Mouse (Mus musculus) Patski (cell line): ENCODE measurements around the gene Sugct. TPM values are rescaled to one million over a fixed set of nuclear protein-coding genes. Genes with fewer than 3 reads are reported as not detected.

ENCODE experiments used
- ATAC-seq: fragments of 100-300 bp; one replicate; pipeline ENCODE4 v1.8.0; 2021
- CTCF ChIA-PET: fragments of 350-600 bp; sonication (Branson Sonifier 250); formaldehyde crosslinking; loops from one replicate; lab custom pipeline; 2022; ENCODE audit warnings: inconsistent platforms; lab: Charles Lee
- POLR2A ChIA-PET: fragments of 350-600 bp; sonication (Branson Sonifier 250); formaldehyde crosslinking; loops from one replicate; lab custom pipeline; 2022; ENCODE audit warnings: antibody characterized with exemption, inconsistent platforms; lab: Charles Lee
- DNase-seq: peaks from one replicate; pipeline ENCODE4 v3.0.0-alpha.2; 2011; ENCODE audit warnings: low read depth, low spot score
- H3K27me3 ChIP-seq: fragments of 371-371 bp; one replicate; pipeline ENCODE4 v1.5.1; 2021
- CTCF ChIP-seq: fragments of 100-300 bp; IDR thresholded peaks from one replicate; pipeline ENCODE4 v1.5.1; 2021
- in situ Hi-C: fragments of 300-500 bp; cut with MboI; formaldehyde crosslinking; loops from 3 replicates; pipeline ENCODE4 v1.11.1; 2018; ENCODE audit warnings: low pct_unique_long_range_greater_than_20kb, mixed read lengths
- polyA plus RNA-seq: library from polyadenylated mRNA; unstranded; gene quantifications from one replicate; pipeline ENCODE4 v1.2.3, GENCODE M21; 2021

The Sugct gene
- polyA plus RNA-seq, 1 experiment from 2014 or later: 11.4 TPM

- ChIA-PET CTCF (no interaction called here), POLR2A (interaction anchor here (0.5 to 1.2 kb wide), 5 partner anchors 9 to 99 kb away, joined by 3 to 4 read pairs (median 3); no protein-coding TSS in a partner anchor)
- H3K27me3 ChIP-seq: no peaks in the 10 kb centered on the region
- ATAC-seq (no peak), DNase-seq (no peak)
- TF ChIP-seq CTCF: no peak
- in situ Hi-C loops: no loop called here
Measured at GRCm38 (mm10) chr13:17695898-17696580, 686 bp upstream of the Sugct start.

GRCm38 (mm10) chr13:17694414-17694813 is 939 bp downstream of the Sugct start:
- in situ Hi-C loops: no loop called here
- CTCF ChIA-PET: interaction anchor here (1.2 kb wide), 1 partner anchor 10 kb away, joined by 4 read pairs; no protein-coding TSS in a partner anchor
- no peak for DNase-seq
- no peaks in the 10 kb centered on the region for H3K27me3 ChIP-seq
- POLR2A ChIA-PET: no interaction called here
- no peak for TF ChIP-seq CTCF
- peak; percentile 41 for ATAC-seq

- in situ Hi-C loops: no loop called here
- no peak for ATAC-seq
- peak; percentile 70 for DNase-seq
- no peak for TF ChIP-seq CTCF
- POLR2A ChIA-PET: no interaction called here
- H3K27me3 ChIP-seq: no peaks in the 10 kb centered on the region
- CTCF ChIA-PET: interaction anchor here (1.2 kb wide), 1 partner anchor 11 kb away, joined by 4 read pairs; no protein-coding TSS in a partner anchor
Measured at GRCm38 (mm10) chr13:17693816-17694215, 1.5 kb downstream of the Sugct start.

- DNase-seq (no peak), ATAC-seq (no peak)
- ChIA-PET POLR2A (no interaction called here), CTCF (no interaction called here)
- H3K27me3 ChIP-seq: no peaks in the 10 kb centered on the region
- TF ChIP-seq CTCF: no peak
- in situ Hi-C loops: no loop called here
Measured at GRCm38 (mm10) chr13:17691436-17691835, 3.9 kb downstream of the Sugct start.

GRCm38 (mm10) chr13:17690686-17691085 is 4.7 kb downstream of the Sugct start:
- in situ Hi-C loops: no loop called here
- no peaks in the 10 kb centered on the region for H3K27me3 ChIP-seq
- TF ChIP-seq CTCF: no peak
- CTCF ChIA-PET: no interaction called here
- no peak for ATAC-seq
- POLR2A ChIA-PET: no interaction called here
- no peak for DNase-seq

- ATAC-seq (no peak), DNase-seq (no peak)
- H3K27me3 ChIP-seq: no peaks in the 10 kb centered on the region
- POLR2A ChIA-PET: no interaction called here
- TF ChIP-seq CTCF: no peak
- in situ Hi-C loops: no loop called here
- CTCF ChIA-PET: no interaction called here
Measured at GRCm38 (mm10) chr13:17689461-17689860, 5.9 kb downstream of the Sugct start.

GRCm38 (mm10) chr13:17671122-17671521 is 24.2 kb downstream of the Sugct start:
- no peak for TF ChIP-seq CTCF
- CTCF ChIA-PET: no interaction called here
- ATAC-seq (no peak), DNase-seq (no peak)
- POLR2A ChIA-PET: no interaction called here
- no peaks in the 10 kb centered on the region for H3K27me3 ChIP-seq
- in situ Hi-C loops: no loop called here

- TF ChIP-seq CTCF: no peak
- POLR2A ChIA-PET: no interaction called here
- CTCF ChIA-PET: no interaction called here
- H3K27me3 ChIP-seq: no peaks in the 10 kb centered on the region
- ATAC-seq (no peak), DNase-seq (no peak)
- in situ Hi-C loops: no loop called here
Measured at GRCm38 (mm10) chr13:17667380-17667779, 28.0 kb downstream of the Sugct start.

GRCm38 (mm10) chr13:17642294-17642693 is 53.1 kb downstream of the Sugct start:
- POLR2A ChIA-PET: no interaction called here

GRCm38 (mm10) chr13:17638008-17638407 is 57.3 kb downstream of the Sugct start:
- POLR2A ChIA-PET: no interaction called here
- in situ Hi-C loops: no loop called here
- ATAC-seq: no peak
- no peaks in the 10 kb centered on the region for H3K27me3 ChIP-seq
- TF ChIP-seq CTCF: no peak
- CTCF ChIA-PET: no interaction called here
- no peak for DNase-seq

More at GRCm38 (mm10) chr13:17642294-17642693, 53.1 kb downstream of the Sugct start:
- CTCF ChIA-PET: interaction anchor here (1.4 kb wide), 1 partner anchor 64 kb away, joined by 4 read pairs; no protein-coding TSS in a partner anchor
- no peaks in the 10 kb centered on the region for H3K27me3 ChIP-seq
- in situ Hi-C loops: no loop called here
- peak; percentile 50 for TF ChIP-seq CTCF
- ATAC-seq: no peak
- no peak for DNase-seq

GRCm38 (mm10) chr13:17627108-17627507 is 68.2 kb downstream of the Sugct start:
- in situ Hi-C loops: no loop called here
- ATAC-seq (no peak), DNase-seq (no peak)
- ChIA-PET CTCF (interaction anchor here (1.0 kb wide), 1 partner anchor 42 kb away, joined by 3 read pairs; no protein-coding TSS in a partner anchor), POLR2A (no interaction called here)
- TF ChIP-seq CTCF: no peak
- H3K27me3 ChIP-seq: no peaks in the 10 kb centered on the region
